In the genomic region with DNA sequence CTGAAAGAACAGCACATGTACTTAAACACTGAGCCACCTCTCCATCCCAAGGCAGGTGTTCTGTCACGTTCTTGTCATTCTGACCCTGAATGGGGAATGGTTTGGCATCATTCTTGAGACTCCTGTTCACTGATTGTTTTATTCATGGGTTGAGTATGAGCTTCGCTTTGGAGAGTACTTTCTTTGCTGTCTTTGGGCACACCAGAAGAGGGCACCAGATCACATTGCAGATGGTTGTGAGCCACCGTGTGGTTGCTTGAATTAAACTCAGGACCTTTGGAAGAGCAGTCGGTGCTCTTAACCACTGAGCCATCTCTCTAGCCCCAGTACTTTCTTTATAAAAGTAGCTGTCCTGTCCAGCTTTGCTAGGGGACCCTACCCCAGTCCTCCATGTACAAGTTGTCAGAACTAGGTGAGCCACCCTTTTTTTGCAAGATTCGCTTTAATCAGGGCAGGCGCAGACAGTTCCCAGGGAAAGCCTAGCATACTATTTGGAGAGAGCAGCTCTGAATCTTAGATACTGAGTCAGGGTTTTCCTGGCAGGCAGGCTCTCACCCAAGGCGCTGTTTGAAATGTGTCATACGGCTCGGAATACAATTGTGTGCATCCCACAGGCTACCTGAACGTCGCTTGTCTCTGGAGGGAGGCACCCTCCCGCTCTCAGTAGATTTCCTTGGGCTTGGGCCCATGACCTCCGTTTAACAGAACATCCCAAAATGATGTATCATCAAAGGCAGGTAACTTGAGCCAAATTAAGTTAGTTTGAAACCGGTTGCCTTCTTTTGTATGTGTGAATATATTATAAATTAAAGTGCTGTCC, we compare ENCODE assay signal across 8 mouse cellular contexts.
DNase-seq lines count a peak whose midpoint lies in the region; ATAC-seq and TF ChIP-seq lines count a peak whose summit lies in the region.

No protein-coding gene starts in this region.

- peak; percentile 13 to 29 for DNase-seq in layer of hippocampus, postnatal 14 days (ENCODE audit: low spot score in 2 of 2)
- no peak for DNase-seq in layer of hippocampus, adult 11-12 months (ENCODE audit: low spot score)
- peak; percentile 89 for DNase-seq in brain, adult 2 months (ENCODE audit: low read depth, low spot score)
- DNase-seq in limb, embryonic 14.5 days (ENCODE audit: low spot score) = no peak
- DNase-seq in thymus, adult 18-20 months = no peak
- no peak for DNase-seq in urinary bladder, postnatal 10 days (ENCODE audit: low spot score)
- no peak for DNase-seq in ovary, postnatal 10 days (ENCODE audit: low spot score)

- 0 out of 2 replicates have a peak, but pooled peaks have one; percentile 16 for ATAC-seq in limb, embryonic 14.5 days (ENCODE audit: low FRiP score, low read depth)

- H3K9me3 ChIP-seq in limb, embryonic 14.5 days (ENCODE audit: control insufficient read depth, low read length) = no peaks in the 10 kb centered on the region

- no peaks in the 10 kb centered on the region for H3K36me3 ChIP-seq in limb, embryonic 14.5 days (ENCODE audit: control insufficient read depth, insufficient read depth, low read length)

- no peaks in the 10 kb centered on the region for H3K27me3 ChIP-seq in limb, embryonic 14.5 days (ENCODE audit: control insufficient read depth, insufficient read depth, low read length)

- no peak overlapping the region for H3K9ac ChIP-seq in limb, embryonic 14.5 days (ENCODE audit: low read depth, low read length, severe bottlenecking)

- no peak for TF ChIP-seq POLR2A in embryonic fibroblast, embryonic 13.5 days (IDR thresholded peaks at IDR 0.05; ENCODE audit: low read depth, low read length)
- no peak for TF ChIP-seq POLR2A in limb, embryonic 14.5 days (IDR thresholded peaks at IDR 0.05; ENCODE audit: borderline replicate concordance, extremely low read depth, insufficient read depth, insufficient read length)

- 0 out of 2 replicates have a peak overlapping the region, but pooled peaks have one; percentile 2 for H3K27ac ChIP-seq in embryonic fibroblast, embryonic 13.5 days (ENCODE audit: insufficient read depth, low read length)
- H3K27ac ChIP-seq in limb, embryonic 14.5 days (replicated peaks; ENCODE audit: low read depth, low read length) = no peak overlapping the region

- peak; percentile 48; the same call in 1 of the 2 replicates for TF ChIP-seq CTCF in embryonic fibroblast, embryonic 13.5 days (IDR thresholded peaks at IDR 0.05; ENCODE audit: borderline replicate concordance, insufficient read depth, low read length)

- peaks cover 5% of the 10 kb centered on the region; the same call in 1 of the 2 replicates for H3K4me1 ChIP-seq in embryonic fibroblast, embryonic 13.5 days (ENCODE audit: control insufficient read depth, insufficient read depth, low read length)
- H3K4me1 ChIP-seq in limb, embryonic 14.5 days (ENCODE audit: control insufficient read depth, insufficient read depth, low read length) = no peaks in the 10 kb centered on the region

- 0 out of 2 replicates have a peak overlapping the region, but pooled peaks have one; percentile 18 for H3K4me2 ChIP-seq in limb, embryonic 14.5 days (replicated peaks; ENCODE audit: low read depth, low read length, severe bottlenecking)

- H3K4me3 ChIP-seq in embryonic fibroblast, embryonic 13.5 days (ENCODE audit: insufficient read depth, low read length) = no peak overlapping the region
- H3K4me3 ChIP-seq in limb, embryonic 14.5 days (replicated peaks; ENCODE audit: low read length) = no peak overlapping the region

- 20% methylated on average over 14 of the region's 14 CpGs for WGBS in limb, embryonic 14.5 days

Comparison
In these comparisons a context has a peak if more than half of its experiments do, and no peak if none do; other contexts are left out.
1. DNase-seq: peak in layer of hippocampus, postnatal 14 days (2 of 2) and brain, adult 2 months (single experiment); none in layer of hippocampus, adult 11-12 months (single experiment), limb, embryonic 14.5 days (single experiment), thymus, adult 18-20 months (0 of 2), urinary bladder, postnatal 10 days (single experiment) and ovary, postnatal 10 days (single experiment).